Mouse (Mus musculus): ENCODE data around the gene Snx11. TPM values are rescaled to one million over a fixed set of nuclear protein-coding genes. Genes with fewer than 3 reads are reported as not detected.
A peak's percentile ranks its signal among the peaks of the same experiment; 100 is the strongest.

Gene Snx11
- polyA plus RNA-seq, 1 experiment from 2014 or later = 18.7 TPM

- DNase-seq (ENCODE audit: low spot score) = no peak
- WGBS = 35% methylated on average over 7 of the region's 7 CpGs
- no peaks in the 10 kb centered on the region for H3K27me3 ChIP-seq (replicated peaks; ENCODE audit: insufficient read depth, low read length)
These were observed 15.4 kb downstream of the Snx11 start for GRCm38 (mm10) chr11:96761984-96762383.

DNA sequence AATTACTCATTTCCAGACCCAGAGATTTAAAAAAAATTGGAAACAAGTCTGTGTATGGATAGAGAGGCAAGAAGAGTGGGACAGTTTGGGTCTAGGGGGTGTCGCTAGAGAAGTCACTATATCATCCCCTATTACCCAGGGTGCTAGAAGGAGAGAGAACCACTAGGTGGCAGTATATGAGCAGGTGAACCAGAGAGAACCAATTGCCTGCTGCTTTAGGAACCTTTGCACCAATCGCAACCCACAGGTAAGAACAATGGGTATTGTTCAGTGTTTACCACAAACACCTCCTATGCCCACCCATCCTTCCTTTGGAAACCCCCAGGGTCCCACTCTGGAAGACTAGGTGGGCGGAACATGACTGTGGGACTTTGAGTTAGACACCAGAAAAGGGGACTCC lies 17.3 kb downstream of the Snx11 start:
- peak; percentile 71 for ATAC-seq
- Histone ChIP-seq H3K9ac (replicated peaks; ENCODE audit: low read depth) (no peak overlapping the region), H3K27ac (ENCODE audit: low read length) (no peak overlapping the region), H3K4me2 (replicated peaks; ENCODE audit: low read depth, low read length) (no peak overlapping the region), H3K4me3 (ENCODE audit: low read depth, low read length) (no peak overlapping the region), H3K9me3 (ENCODE audit: low read length) (no peaks in the 10 kb centered on the region), H3K4me1 (ENCODE audit: insufficient read depth, low read depth, low read length) (0 out of 2 replicates have a peak, but pooled peaks cover 7% of the 10 kb centered on the region), H3K27me3 (replicated peaks; ENCODE audit: insufficient read depth, low read length) (no peaks in the 10 kb centered on the region), H3K36me3 (ENCODE audit: insufficient read depth, low read length) (no peaks in the 10 kb centered on the region)
- no peak for TF ChIP-seq EP300 (IDR thresholded peaks at IDR 0.05)
- peak; percentile 91 for TF ChIP-seq CTCF (IDR thresholded peaks at IDR 0.05)
- WGBS = 32% methylated on average over 3 of the region's 3 CpGs
- peak; percentile 83 for DNase-seq (ENCODE audit: low spot score)

More at GRCm38 (mm10) chr11:96761984-96762383, 15.4 kb downstream of the Snx11 start:
- no peak overlapping the region for H3K4me3 ChIP-seq (ENCODE audit: low read depth, low read length)
- H3K27ac ChIP-seq (ENCODE audit: low read length) = no peak overlapping the region
- no peaks in the 10 kb centered on the region for H3K9me3 ChIP-seq (ENCODE audit: low read length)
- TF ChIP-seq CTCF (IDR thresholded peaks at IDR 0.05) = no peak
- no peak for TF ChIP-seq EP300 (IDR thresholded peaks at IDR 0.05)
- H3K36me3 ChIP-seq (ENCODE audit: insufficient read depth, low read length) = no peaks in the 10 kb centered on the region
- no peak for ATAC-seq
- H3K4me2 ChIP-seq (replicated peaks; ENCODE audit: low read depth, low read length) = no peak overlapping the region
- no peak overlapping the region for H3K9ac ChIP-seq (replicated peaks; ENCODE audit: low read depth)
- 0 out of 2 replicates have a peak, but pooled peaks cover 7% of the 10 kb centered on the region for H3K4me1 ChIP-seq (ENCODE audit: insufficient read depth, low read depth, low read length)

DNA sequence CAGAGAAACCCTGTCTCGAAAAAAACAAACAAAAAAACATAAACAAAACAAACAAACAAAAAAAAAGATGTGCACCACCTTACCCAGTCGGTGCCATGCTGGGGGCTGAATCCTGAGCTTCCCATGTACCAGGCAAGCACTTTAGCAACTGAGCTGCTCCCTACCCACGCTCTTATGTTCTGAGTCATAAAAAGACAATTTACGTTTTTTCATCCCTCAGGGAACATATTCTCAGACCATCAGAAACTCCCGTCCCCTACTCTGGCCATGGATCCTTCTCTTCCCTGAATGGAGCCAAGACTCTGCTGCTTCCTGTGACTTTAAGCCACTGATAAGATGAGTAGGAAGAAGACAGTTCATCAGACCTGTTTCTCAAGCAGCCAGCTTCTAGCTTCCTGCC lies 19.0 kb downstream of the Snx11 start:
- no peaks in the 10 kb centered on the region for H3K9me3 ChIP-seq (ENCODE audit: low read length)
- 0 out of 2 replicates have a peak, but pooled peaks cover 7% of the 10 kb centered on the region for H3K4me1 ChIP-seq (ENCODE audit: insufficient read depth, low read depth, low read length)
- H3K27ac ChIP-seq (ENCODE audit: low read length) = no peak overlapping the region
- ATAC-seq (no peak), DNase-seq (ENCODE audit: low spot score) (no peak)
- H3K27me3 ChIP-seq (replicated peaks; ENCODE audit: insufficient read depth, low read length) = no peaks in the 10 kb centered on the region
- no peak overlapping the region for H3K4me2 ChIP-seq (replicated peaks; ENCODE audit: low read depth, low read length)
- 75% methylated on average over 5 of the region's 5 CpGs for WGBS
- H3K9ac ChIP-seq (replicated peaks; ENCODE audit: low read depth) = no peak overlapping the region
- TF ChIP-seq EP300 (IDR thresholded peaks at IDR 0.05) (no peak), CTCF (IDR thresholded peaks at IDR 0.05) (no peak)
- no peaks in the 10 kb centered on the region for H3K36me3 ChIP-seq (ENCODE audit: insufficient read depth, low read length)
- H3K4me3 ChIP-seq (ENCODE audit: low read depth, low read length) = no peak overlapping the region

DNA sequence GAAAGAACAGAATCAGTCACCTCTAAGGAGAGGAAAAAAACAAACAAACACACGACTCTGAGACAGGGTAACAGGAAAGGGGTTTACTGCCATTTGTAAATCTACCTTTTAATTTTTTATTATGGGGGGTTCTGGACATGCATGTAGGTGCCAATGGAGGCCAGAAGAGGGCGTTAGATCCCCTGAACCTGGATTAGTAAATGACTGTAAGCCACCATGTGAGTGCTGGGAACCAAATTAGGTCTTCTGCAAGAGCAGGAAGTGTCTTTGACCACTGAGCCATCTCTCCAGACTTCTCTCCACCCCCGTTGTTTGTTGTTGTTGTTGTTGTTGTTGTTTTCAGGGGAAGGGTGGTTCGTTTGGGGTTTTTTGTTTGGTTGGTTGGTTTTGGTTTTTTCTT lies 19.9 kb downstream of the Snx11 start:
- 48% methylated on average over 4 of the region's 4 CpGs for WGBS
- H3K4me2 ChIP-seq (replicated peaks; ENCODE audit: low read depth, low read length) = no peak overlapping the region
- TF ChIP-seq EP300 (IDR thresholded peaks at IDR 0.05) = no peak
- peak; percentile 34 for TF ChIP-seq CTCF (IDR thresholded peaks at IDR 0.05)
- no peaks in the 10 kb centered on the region for H3K36me3 ChIP-seq (ENCODE audit: insufficient read depth, low read length)
- no peak overlapping the region for H3K4me3 ChIP-seq (ENCODE audit: low read depth, low read length)
- ATAC-seq (no peak), DNase-seq (ENCODE audit: low spot score) (no peak)
- H3K9ac ChIP-seq (replicated peaks; ENCODE audit: low read depth) = no peak overlapping the region
- no peak overlapping the region for H3K27ac ChIP-seq (ENCODE audit: low read length)
- H3K9me3 ChIP-seq (ENCODE audit: low read length) = no peaks in the 10 kb centered on the region
- H3K4me1 ChIP-seq (ENCODE audit: insufficient read depth, low read depth, low read length) = no peaks in the 10 kb centered on the region
- no peaks in the 10 kb centered on the region for H3K27me3 ChIP-seq (replicated peaks; ENCODE audit: insufficient read depth, low read length)

- Histone ChIP-seq H3K9ac (replicated peaks; ENCODE audit: low read depth) (no peak overlapping the region), H3K4me1 (ENCODE audit: insufficient read depth, low read depth, low read length) (no peaks in the 10 kb centered on the region), H3K9me3 (ENCODE audit: low read length) (no peaks in the 10 kb centered on the region), H3K36me3 (ENCODE audit: insufficient read depth, low read length) (no peaks in the 10 kb centered on the region), H3K4me3 (ENCODE audit: low read depth, low read length) (no peak overlapping the region), H3K4me2 (replicated peaks; ENCODE audit: low read depth, low read length) (no peak overlapping the region), H3K27ac (ENCODE audit: low read length) (no peak overlapping the region), H3K27me3 (replicated peaks; ENCODE audit: insufficient read depth, low read length) (no peaks in the 10 kb centered on the region)
- 0 out of 2 replicates have a peak, but pooled peaks have one; percentile 20 for TF ChIP-seq CTCF (IDR thresholded peaks at IDR 0.05)
- no peak for TF ChIP-seq EP300 (IDR thresholded peaks at IDR 0.05)
- ATAC-seq (no peak), DNase-seq (ENCODE audit: low spot score) (no peak)
- 88% methylated on average over 2 of the region's 2 CpGs for WGBS
These were observed 22.1 kb downstream of the Snx11 start for GRCm38 (mm10) chr11:96755298-96755697.

- no peak overlapping the region for H3K27ac ChIP-seq (ENCODE audit: low read length)
- 27% methylated on average over 3 of the region's 3 CpGs for WGBS
- H3K4me1 ChIP-seq (ENCODE audit: insufficient read depth, low read depth, low read length) = no peaks in the 10 kb centered on the region
- no peak overlapping the region for H3K4me3 ChIP-seq (ENCODE audit: low read depth, low read length)
- H3K9me3 ChIP-seq (ENCODE audit: low read length) = no peaks in the 10 kb centered on the region
- H3K4me2 ChIP-seq (replicated peaks; ENCODE audit: low read depth, low read length) = no peak overlapping the region
- TF ChIP-seq EP300 (IDR thresholded peaks at IDR 0.05) = no peak
- 0 out of 2 replicates have a peak, but pooled peaks cover 3% of the 10 kb centered on the region for H3K27me3 ChIP-seq (replicated peaks; ENCODE audit: insufficient read depth, low read length)
- ATAC-seq (peak; percentile 48), DNase-seq (ENCODE audit: low spot score) (peak; percentile 54)
- no peaks in the 10 kb centered on the region for H3K36me3 ChIP-seq (ENCODE audit: insufficient read depth, low read length)
- H3K9ac ChIP-seq (replicated peaks; ENCODE audit: low read depth) = no peak overlapping the region
These were observed 29.8 kb downstream of the Snx11 start for GRCm38 (mm10) chr11:96747555-96747954.

GRCm38 (mm10) chr11:96746648-96747047 lies 30.7 kb downstream of the Snx11 start:
- H3K9ac ChIP-seq (replicated peaks; ENCODE audit: low read depth) = no peak overlapping the region
- WGBS = 63% methylated on average over 6 of the region's 6 CpGs
- no peak for DNase-seq (ENCODE audit: low spot score)
- no peak for ATAC-seq
- no peaks in the 10 kb centered on the region for H3K9me3 ChIP-seq (ENCODE audit: low read length)
- TF ChIP-seq EP300 (IDR thresholded peaks at IDR 0.05) = no peak
- TF ChIP-seq CTCF (IDR thresholded peaks at IDR 0.05) = no peak
- no peak overlapping the region for H3K27ac ChIP-seq (ENCODE audit: low read length)
- H3K4me2 ChIP-seq (replicated peaks; ENCODE audit: low read depth, low read length) = no peak overlapping the region
- H3K4me1 ChIP-seq (ENCODE audit: insufficient read depth, low read depth, low read length) = no peaks in the 10 kb centered on the region
- H3K27me3 ChIP-seq (replicated peaks; ENCODE audit: insufficient read depth, low read length) = 0 out of 2 replicates have a peak, but pooled peaks cover 3% of the 10 kb centered on the region
- no peaks in the 10 kb centered on the region for H3K36me3 ChIP-seq (ENCODE audit: insufficient read depth, low read length)
- H3K4me3 ChIP-seq (ENCODE audit: low read depth, low read length) = no peak overlapping the region
